Mouse (Mus musculus): Measurements from ENCODE around the gene Cnp.

Gene Cnp

GRCm38 (mm10) chr11:100622714-100623113 is 48.0 kb downstream of the Cnp start:
- peak; percentile 96 for DNase-seq (ENCODE audit: low spot score)

DNA sequence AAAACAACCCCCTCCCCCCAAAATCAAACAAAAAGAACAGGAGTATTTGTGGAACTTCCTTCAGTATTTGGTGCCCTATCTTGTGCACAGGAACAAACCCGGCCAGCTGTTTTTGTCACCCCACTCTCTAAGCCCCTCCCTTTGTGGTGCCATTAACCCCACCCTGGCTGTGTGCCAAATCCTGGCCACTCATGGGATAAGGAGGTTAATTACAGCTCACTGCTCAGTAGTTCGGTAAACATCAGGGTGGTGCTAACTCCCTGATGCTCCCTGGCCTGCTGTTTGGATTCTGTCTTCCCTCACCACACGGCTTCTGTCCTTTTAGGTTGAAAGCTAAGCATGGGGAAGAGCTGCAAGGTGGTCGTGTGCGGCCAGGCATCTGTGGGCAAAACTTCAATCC is 49.2 kb downstream of the Cnp start:
- DNase-seq (ENCODE audit: low spot score) = peak; percentile 76

DNA sequence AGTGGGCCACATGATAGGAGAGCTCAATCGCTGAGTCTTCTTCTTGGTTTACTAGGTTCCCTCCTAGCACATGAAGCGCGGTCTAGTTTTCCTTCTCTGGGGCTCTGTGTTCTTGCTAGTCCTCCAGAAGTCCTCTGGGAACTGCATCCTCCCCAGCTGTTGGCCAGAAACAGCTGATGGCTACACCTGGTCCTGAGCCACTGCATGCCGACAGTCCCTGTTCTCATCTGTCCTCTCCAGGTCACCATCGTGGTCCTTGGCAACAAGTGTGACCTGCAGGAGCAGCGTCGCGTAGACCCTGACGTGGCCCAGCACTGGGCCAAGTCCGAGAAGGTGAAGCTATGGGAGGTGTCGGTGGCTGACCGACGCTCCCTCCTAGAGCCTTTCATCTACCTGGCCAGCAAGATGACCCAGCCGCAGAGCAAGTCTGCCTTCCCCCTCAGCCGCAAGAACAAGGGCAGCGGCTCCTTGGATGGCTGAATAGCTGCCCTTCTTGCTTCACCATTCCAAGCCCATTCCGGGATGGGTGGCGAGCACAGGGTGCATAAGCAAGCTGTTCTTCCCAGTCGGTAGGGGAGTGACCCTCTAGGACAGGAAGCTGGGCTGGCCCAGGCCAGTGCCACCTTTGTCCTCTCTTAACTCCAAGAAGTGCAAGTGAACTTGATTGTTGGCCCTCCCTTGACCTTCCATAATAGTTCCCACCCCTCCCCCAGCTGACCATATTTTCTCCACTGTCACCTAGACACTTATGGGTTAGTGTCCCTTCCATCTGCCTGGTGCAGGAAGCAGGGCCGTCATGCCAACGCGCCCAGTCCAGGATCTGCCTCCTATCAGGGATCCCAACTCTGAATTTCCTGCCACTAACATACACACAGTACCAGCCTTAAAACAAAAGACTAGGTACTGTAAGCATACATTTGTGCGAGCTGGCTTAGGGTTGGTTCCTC is 51.3 kb downstream of the Cnp start:
- no peak for DNase-seq (ENCODE audit: low spot score)

- peak; percentile 88 for DNase-seq (ENCODE audit: low spot score)
Observed at GRCm38 (mm10) chr11:100626701-100627195, 52.0 kb downstream of the Cnp start.

DNA sequence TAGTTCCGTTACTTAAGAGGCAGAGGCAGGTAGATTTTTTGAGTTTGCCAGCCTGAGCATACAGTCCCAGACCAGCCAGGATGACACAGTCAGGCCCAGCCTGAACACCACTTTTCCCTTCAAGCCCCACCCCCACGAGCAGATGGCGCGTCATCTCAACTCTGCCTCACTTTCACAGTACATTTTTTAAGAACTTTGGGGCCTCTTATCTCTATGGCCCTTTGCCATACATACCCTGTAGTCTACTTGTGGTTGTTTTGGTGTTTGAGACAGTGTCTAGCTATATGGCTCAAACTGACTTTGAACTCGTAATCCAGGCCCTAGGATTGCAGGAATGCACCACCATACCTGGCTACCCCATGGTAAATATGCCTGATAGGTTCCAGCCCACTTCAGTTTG is 53.4 kb downstream of the Cnp start:
- DNase-seq (ENCODE audit: low spot score) = no peak

- no peak for DNase-seq (ENCODE audit: low spot score)
Observed at GRCm38 (mm10) chr11:100628862-100629352, 54.2 kb downstream of the Cnp start.

GRCm38 (mm10) chr11:100634530-100634929 is 59.8 kb downstream of the Cnp start:
- DNase-seq (ENCODE audit: low spot score) = no peak

DNA sequence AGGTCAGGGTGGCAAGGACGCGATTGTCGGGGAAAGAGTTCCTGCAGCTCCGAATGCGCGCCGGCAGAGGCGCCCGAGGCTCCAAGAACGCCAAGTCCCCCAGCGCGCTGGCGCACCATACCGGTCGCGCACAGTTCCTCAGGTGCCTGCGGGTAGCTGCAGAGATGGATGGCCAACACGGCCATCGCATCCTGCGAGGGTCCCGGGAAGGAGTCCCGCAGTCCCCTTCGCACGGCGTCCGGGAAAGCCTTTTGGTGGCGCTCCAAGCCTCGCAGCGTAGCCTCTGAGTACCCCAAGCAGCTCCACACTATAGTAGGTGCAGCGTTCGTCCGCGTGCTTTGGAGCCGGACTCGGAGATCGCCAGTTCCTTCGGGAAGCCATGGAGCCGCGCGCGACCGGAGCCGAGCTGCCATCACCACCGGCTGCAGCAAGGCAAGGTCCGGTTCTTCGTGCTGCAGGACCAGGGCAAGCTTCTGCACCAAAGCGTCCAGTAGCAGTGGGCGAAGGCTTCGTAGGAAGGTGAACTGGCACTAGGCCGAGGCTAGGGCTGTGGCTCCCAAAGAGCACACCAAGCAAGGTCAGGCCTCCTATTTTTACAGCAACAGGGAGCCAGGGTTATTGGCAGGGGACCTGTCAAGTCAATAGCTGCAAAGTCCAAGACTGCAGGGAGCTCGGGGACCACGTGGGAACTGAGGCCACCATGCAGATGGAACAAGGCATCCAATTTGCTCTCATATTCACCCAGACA is 65.6 kb downstream of the Cnp start:
- peak; percentile 63 for DNase-seq (ENCODE audit: low spot score)

Measured in testis, postnatal 10 days (tissue).